Mouse (Mus musculus) telencephalon, adult 2 months (tissue): ENCODE results near the gene Usp19.

Source experiments
- DNase-seq: peaks from one replicate; pipeline ENCODE4 v3.0.0-alpha.2; 2011; ENCODE audit warnings: low read depth, low spot score

Usp19 gene

GRCm38 (mm10) chr9:108490559-108491285 lies at the start of gene Usp19:
Usp19 (plus strand) TSS chr9:108490602.
- peak; percentile 98 for DNase-seq

DNA sequence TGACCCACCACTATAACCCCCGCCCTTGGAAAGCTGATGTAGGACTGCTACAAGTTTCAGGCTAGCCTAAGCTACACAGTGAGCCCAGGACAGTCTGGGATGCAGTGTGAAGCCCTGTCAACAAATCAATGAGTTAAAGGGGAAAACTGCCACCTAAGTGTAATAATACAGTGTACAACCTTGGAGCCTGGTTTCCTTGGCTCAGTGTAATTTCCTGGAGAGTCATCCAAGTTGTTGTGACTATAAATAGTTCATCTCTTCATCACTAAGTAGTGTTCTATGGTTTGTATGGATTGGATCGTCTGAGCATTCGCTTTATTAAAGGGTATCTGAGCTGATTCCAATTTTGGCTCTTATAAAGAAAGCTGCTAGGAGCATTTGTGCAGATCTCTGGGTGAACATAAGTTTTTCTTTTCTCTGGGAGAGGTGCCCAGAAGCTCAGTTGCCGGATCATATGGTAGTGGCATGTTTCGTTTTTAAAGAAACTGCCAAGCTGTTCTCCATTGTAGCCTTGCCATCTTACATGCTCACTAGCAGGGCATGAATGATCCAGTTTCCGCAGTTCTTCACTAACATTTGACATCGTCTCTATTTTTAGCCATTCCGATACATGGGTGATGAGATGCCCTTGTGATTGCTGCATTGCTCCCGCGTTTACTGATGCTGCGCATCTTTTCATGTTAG lies 49.0 kb upstream of the Usp19 start:
- peak; percentile 90 for DNase-seq

- no peak for DNase-seq
These were observed 45.3 kb upstream of the Usp19 start for GRCm38 (mm10) chr9:108445125-108445524.

DNA sequence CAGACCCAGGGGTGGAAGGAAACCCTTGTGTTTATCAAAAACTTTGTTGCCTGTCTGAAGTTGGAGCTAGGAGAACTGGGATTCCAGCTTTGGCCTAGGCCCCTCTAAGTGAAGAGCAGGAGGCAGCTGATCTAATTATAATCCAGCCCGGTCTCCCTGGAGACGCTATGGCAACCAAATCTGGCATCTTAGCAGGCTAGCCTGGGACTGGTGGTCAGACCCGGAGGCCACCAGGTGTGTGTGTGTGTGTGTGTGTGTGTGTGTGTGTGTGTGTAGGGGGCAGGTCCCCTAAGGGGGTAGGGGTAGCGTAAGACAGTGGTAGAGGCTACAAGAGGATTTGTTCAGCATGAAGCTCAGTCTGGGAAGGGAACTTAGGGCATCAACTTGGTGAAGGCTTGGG lies 40.5 kb upstream of the Usp19 start:
- DNase-seq, result no peak

DNA sequence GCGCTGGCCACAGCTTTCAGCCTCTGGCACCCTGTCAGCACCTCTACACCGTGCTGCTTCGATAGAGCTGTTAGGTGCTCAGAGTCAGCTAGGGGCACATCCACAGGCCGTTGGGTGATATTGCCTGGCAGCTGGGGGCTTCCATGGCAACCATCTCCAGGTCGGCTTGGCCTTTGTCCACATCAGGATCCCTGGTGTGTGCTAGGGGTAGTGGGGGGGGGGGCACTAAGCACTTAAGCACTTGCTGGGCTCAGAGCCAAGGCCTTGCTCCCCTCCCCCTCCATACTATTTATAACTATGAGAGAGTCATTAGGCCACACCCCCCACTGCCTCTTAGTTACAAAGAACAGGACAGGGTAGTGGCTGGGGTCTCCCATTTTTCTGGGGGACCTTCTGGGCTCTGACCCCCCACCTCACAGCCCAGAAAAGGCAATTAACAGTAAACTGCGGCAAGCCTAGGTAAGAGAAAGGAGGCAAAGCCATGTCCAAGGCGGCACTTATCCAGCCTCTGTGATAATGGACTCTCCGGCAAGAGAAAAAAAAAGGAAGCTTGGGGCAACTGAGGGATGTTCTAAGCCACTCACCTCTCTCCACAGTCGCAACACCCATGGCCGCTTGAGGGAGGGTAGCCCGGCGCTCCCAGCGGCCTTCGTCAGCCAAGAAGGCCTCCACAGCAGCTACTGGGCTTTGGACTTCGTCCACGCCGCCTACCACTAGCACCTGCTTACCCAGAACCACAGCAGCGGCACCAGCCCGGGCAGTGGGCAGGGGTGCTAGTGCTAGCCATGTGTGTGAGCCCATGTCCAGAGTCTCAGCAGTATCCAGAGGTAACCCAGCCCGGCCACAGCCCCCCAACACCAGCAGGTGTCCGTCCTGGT lies 39.9 kb upstream of the Usp19 start:
- no peak for DNase-seq

- DNase-seq, result no peak
These were observed 39.3 kb upstream of the Usp19 start for GRCm38 (mm10) chr9:108451170-108451493.

GRCm38 (mm10) chr9:108451519-108452160 lies 38.8 kb upstream of the Usp19 start:
- DNase-seq, result no peak

DNA sequence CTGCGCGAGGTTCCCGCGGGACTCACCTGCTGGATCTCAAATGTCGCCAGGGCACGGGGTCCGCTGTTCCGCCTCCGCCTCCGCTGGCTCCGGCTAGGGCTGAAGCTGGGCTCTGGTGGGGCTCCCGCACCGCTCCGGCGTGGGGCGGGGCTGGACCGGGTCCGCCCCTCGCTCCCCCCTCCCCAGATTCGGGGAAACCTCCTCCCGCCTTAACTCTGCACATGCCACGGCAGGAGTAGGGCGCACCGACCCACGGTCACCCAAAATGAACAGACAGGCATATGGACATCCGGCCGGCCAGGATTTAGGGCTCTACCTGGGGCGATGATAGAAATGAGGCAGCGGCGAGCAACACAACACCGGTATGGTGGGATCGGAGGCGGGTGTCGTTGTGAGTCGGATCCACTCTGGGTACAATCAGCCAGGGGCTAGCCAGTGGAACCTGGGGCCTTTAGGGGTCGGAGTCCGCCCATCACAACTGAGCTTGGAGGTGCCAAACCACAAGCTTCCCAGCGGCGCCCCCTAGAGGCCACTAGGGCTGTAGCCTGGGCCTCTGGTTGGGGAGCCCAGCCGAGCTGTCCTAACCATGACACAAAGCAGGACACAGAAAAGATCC lies 38.0 kb upstream of the Usp19 start:
- no peak for DNase-seq

DNA sequence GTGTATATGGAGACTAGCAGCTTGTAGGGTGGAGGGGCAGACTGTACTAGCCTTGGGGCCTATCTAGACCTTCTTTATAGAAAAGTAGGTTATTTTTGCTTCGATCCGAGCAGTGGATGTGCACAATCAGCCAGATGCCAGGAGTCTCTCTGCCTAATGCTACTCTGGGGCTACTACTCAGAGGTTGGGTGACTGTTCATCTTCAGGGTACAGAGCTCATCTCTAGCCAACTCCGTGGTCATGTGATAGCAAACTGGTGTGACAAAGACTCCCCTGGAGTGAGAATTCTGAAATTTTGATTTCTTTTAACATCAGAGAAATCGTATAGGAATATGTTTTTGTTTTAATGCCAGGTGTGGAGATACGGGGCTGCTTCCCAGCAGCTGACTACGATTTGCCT lies 37.5 kb upstream of the Usp19 start:
- DNase-seq, result no peak

- DNase-seq, result no peak
These were observed 36.9 kb upstream of the Usp19 start for GRCm38 (mm10) chr9:108453458-108453857.

GRCm38 (mm10) chr9:108454429-108454828 lies 36.0 kb upstream of the Usp19 start:
- no peak for DNase-seq

- DNase-seq, result no peak
These were observed 34.4 kb upstream of the Usp19 start for GRCm38 (mm10) chr9:108455747-108456571.

DNA sequence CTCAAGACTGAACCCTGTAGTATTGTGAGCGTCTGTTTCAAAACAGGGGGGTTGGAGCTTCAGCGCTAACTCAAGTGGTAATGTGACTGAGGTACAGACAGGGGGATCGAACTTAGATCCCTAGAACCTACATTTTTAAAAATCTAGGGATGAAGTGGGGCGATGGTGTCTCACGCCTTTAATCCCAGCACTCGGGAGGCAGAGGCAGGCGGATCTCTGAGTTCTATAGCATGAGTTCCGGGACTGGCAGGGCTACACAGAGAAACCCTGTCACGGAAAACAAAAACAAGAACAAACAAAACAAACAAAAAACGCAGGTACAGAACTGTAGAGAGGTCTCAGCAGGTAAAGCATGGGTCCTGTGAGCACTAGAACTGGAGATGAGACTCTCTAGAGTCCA lies 33.4 kb upstream of the Usp19 start:
- DNase-seq, result no peak

- no peak for DNase-seq
These were observed 30.5 kb upstream of the Usp19 start for GRCm38 (mm10) chr9:108459939-108460318.

DNA sequence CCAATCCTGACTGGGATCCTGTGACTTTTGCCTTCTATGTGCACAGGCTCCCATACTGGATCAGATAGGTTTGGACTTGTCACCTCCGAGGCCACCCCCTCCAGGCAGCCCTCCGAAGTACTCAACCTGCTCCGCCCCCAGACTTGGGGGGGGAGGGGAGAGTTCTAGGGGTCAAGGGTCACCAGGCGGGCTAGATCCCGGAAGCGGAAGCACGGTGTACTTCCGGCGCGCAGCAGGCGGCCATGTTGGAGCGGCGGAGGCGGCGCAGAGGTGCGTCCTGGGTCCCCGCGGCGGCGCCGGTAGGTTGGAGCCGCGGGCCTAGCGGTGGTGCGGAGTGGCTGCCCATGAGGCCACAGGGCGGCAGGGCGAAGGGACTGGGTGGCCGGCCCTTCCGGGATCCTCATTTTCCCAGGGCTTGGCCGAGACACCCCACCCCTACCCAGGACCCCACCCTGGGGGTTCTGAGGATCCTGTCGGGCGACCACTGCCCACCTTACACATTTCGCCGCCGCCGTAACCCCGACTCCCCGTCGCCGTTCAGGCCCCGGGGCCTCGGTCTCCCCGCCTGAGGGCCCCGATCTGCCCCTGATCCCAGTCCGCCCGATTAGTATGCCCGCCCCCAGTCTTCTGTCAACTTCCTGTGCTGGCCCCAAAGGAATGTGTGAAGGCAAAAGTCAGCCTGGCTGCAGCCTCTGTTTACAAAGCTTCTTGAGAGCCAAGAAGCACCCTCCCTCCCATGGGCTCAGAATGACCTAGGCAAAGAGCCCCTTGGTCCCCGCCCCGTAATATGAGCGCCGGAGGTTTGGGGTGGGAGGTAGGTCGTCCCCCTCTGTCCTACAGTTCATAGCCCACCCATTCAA lies 29.9 kb upstream of the Usp19 start, which contains the start of gene Ccdc71:
Gene Ccdc71 (plus strand): TSS at position 209 of the 860 bp plus-strand sequence.
- DNase-seq, result no peak

- DNase-seq, result no peak
These were observed 29.2 kb upstream of the Usp19 start, which contains the start of gene Klhdc8b for GRCm38 (mm10) chr9:108461181-108461631. Klhdc8b (minus strand) TSS chr9:108461581.

DNA sequence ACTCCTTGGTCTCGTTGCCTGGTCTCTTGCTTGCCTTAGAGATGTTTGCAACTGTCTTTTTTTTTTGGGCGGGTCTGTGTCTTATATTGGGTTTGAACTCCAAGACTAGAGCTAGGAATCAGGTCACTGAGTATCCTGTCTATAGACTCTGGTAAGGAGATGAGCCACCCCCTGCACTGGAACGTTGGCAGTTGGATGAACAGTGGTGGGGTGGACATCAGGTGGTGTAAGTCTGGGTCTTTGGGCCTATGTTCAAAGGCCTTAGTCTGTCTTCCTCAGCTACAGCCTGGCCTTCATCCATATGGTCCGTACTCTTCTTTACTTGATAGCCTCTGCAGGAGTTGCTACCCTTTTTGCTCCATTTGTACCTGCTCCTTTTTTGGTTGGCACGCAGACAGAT lies 28.7 kb upstream of the Usp19 start:
- DNase-seq, result no peak

DNA sequence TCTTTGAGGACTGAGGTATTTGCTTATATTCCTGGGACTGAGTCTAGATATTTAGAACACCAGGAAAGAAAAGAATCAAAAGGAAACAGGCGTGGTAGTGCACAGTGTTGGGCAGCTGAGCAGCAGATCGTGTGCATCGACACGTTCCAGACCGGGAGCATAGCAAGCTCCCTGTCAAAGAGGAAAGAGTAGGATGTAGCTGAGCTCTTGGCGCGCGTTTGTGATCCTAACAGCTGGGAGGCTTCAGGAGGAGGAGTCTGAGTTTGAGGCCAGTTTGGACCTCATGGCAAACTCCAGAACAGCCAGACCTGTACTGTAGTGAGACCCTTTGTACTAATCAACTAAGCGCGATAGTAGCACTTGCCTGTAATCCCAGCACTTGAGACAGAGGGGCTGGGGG lies 28.2 kb upstream of the Usp19 start:
- no peak for DNase-seq

- DNase-seq, result no peak
These were observed 26.7 kb upstream of the Usp19 start for GRCm38 (mm10) chr9:108463713-108464112.
